Mouse (Mus musculus): ENCODE results near the gene Cd84.

DNA sequence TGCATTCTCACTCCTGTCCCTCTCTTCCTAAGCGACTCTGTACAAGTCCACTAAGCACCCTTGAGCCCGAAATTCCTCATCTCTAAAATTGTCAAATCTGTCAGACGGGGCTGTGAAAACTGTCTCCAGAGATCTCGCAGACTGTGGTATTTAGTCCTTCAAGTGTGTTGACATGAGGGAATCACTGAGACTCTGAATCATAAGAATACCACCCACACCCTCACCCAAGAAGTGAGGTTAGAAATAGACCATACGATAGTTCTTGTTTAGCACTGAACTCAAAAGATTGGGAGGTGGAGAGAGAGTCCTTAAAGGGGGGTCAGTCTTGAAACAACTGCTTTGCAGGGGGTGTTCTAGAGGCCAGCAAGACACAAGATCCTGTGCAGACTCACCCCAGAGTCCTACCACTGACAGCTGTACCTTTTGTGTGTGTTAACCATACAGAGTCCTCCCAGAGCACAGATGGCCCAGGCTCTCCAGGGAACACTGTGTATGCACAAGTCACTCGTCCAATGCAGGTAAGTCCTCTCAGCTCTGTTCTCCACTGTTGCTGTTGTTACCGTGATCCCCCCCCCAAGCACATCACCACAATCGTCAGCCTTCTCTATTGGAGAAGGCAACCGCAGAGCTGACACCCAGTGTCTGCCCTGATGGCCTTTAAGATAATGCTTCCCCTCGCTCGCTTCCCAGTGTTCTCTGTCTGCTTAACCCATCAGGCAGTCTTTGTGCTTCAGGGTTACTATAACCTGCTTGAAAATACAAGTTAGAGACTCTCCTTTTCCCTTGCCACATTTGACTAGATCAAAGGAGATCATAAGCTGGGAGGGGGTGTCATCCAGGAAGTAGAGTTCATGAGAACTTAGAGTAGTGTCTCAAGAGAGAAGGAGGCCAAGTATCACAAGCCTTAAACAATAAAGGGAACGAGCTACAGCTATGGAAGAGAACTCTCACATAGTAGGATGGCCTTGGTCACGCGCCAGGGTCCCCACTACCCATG lies 99.8 kb downstream of the Cd84 start:
- no peak for TF ChIP-seq CTCF (IDR thresholded peaks at IDR 0.05; ENCODE audit: borderline replicate concordance, insufficient read depth, low read depth, low read length)
- TF ChIP-seq POLR2A (IDR thresholded peaks at IDR 0.05; ENCODE audit: borderline replicate concordance, insufficient read depth, low read length) = no peak

Measured in cerebellum, adult 2 months (tissue).